Comparison of ENCODE assay signal across 9 mouse cellular contexts in genomic region chr7:102442432-102442831, GRCm38 (mm10). TPM values are rescaled to one million over a fixed set of nuclear protein-coding genes. Genes with fewer than 3 reads are reported as not detected.
DNase-seq lines count a peak whose midpoint lies in the region; ATAC-seq and TF ChIP-seq lines count a peak whose summit lies in the region.
"Had no signal": no experiment of that assay in that cellular context is flagged by ENCODE, and none has a peak within 500 bp of the region (broad histone marks: within the 10 kb centered on the region; RNA-seq: fewer than 3 reads in every experiment).

No protein-coding gene starts in this region.

- H3K4me2 ChIP-seq in heart, embryonic 14.5 days (ENCODE audit: low read length) = peak overlapping the region; percentile 65
- H3K4me2 ChIP-seq in forebrain, embryonic 13.5 days = peak overlapping the region; percentile 60
- peak overlapping the region; percentile 81 for H3K4me2 ChIP-seq in liver, embryonic 15.5 days

- TF ChIP-seq CTCF in ES-Bruce4 (IDR thresholded peaks at IDR 0.05; ENCODE audit: low read depth, low read length) = no peak

- DNase-seq in heart, adult 9 months (ENCODE audit: low spot score in 2 of 2) = no peak
- no peak for DNase-seq in frontal cortex, adult 2 months (ENCODE audit: extremely low spot score in 1 of 2, low spot score in 1 of 2)
- DNase-seq in spleen, adult 18-20 months = no peak

- H3K27ac ChIP-seq in heart, embryonic 14.5 days (replicated peaks in 1 of 2; ENCODE audit: control insufficient read depth in 1 of 2, insufficient read depth in 1 of 2, low read depth in 2 of 2, low read length in 2 of 2) = peak overlapping the region; percentile 85 to 95
- no peak overlapping the region for H3K27ac ChIP-seq in ES-Bruce4 (ENCODE audit: insufficient read depth, low read length)
- H3K27ac ChIP-seq in forebrain, embryonic 13.5 days = peak overlapping the region; percentile 74; the same call in 1 of the 2 replicates
- peak overlapping the region; percentile 94 for H3K27ac ChIP-seq in liver, embryonic 15.5 days (replicated peaks)

- no peak for ATAC-seq in heart, embryonic 14.5 days (ENCODE audit: insufficient number of reproducible peaks, insufficient read depth, low FRiP score, low read depth)
- no peak for ATAC-seq in forebrain, embryonic 13.5 days
- ATAC-seq in liver, embryonic 15.5 days (ENCODE audit: insufficient read depth) = no peak
- ATAC-seq in monocyte, adult 5-6 weeks (replicated peaks; ENCODE audit: insufficient number of reproducible peaks, low FRiP score, low TSS enrichment, poor library complexity, severe bottlenecking) = no peak

- 4% methylated on average over 4 of the region's 4 CpGs for WGBS in heart, embryonic 14.5 days
- WGBS in forebrain, embryonic 13.5 days = 0% methylated on average over 4 of the region's 4 CpGs
- 1% methylated on average over 4 of the region's 4 CpGs for WGBS in liver, embryonic 15.5 days (ENCODE audit: insufficient replicate concordance)

- TF ChIP-seq POLR2A in ES-Bruce4 (IDR thresholded peaks at IDR 0.05; ENCODE audit: insufficient read depth, low read length) = no peak

- H3K36me3 ChIP-seq in heart, embryonic 14.5 days (ENCODE audit: control insufficient read depth, insufficient read depth, low read length) = peaks cover 31% of the 10 kb centered on the region
- H3K36me3 ChIP-seq in ES-Bruce4 (ENCODE audit: control insufficient read depth, insufficient read depth, low read length, poor library complexity, severe bottlenecking) = peaks cover 27% of the 10 kb centered on the region
- H3K36me3 ChIP-seq in forebrain, embryonic 13.5 days (ENCODE audit: poor library complexity, severe bottlenecking) = peaks cover 28% of the 10 kb centered on the region
- H3K36me3 ChIP-seq in liver, embryonic 15.5 days (replicated peaks) = peaks cover 37% of the 10 kb centered on the region

- peaks cover 0 to 17% of the 10 kb centered on the region in 2 experiments; a peak in 2 of 4 replicates for H3K4me1 ChIP-seq in heart, embryonic 14.5 days (ENCODE audit: control insufficient read depth in 2 of 2, insufficient read depth in 2 of 2, low read length in 2 of 2)
- no peaks in the 10 kb centered on the region for H3K4me1 ChIP-seq in ES-Bruce4 (ENCODE audit: control insufficient read depth, insufficient read depth, low read length)
- peaks cover 24% of the 10 kb centered on the region for H3K4me1 ChIP-seq in forebrain, embryonic 13.5 days
- H3K4me1 ChIP-seq in liver, embryonic 15.5 days (replicated peaks) = peaks cover 28% of the 10 kb centered on the region

- peak overlapping the region; percentile 71 to 98 for H3K4me3 ChIP-seq in heart, embryonic 14.5 days (ENCODE audit: control insufficient read depth in 1 of 2, insufficient read depth in 1 of 2, low read depth in 1 of 2, low read length in 2 of 2)
- H3K4me3 ChIP-seq in ES-Bruce4 (ENCODE audit: low read depth, low read length) = peak overlapping the region; percentile 90
- H3K4me3 ChIP-seq in forebrain, embryonic 13.5 days = peak overlapping the region; percentile 75
- H3K4me3 ChIP-seq in liver, embryonic 15.5 days (replicated peaks) = peak overlapping the region; percentile 94

- H3K9ac ChIP-seq in heart, embryonic 14.5 days (ENCODE audit: low read length) = peak overlapping the region; percentile 85
- peak overlapping the region; percentile 87 for H3K9ac ChIP-seq in ES-Bruce4 (ENCODE audit: low read depth, poor library complexity, severe bottlenecking)
- H3K9ac ChIP-seq in forebrain, embryonic 13.5 days = peak overlapping the region; percentile 85
- peak overlapping the region; percentile 96 for H3K9ac ChIP-seq in liver, embryonic 15.5 days

- no peaks in the 10 kb centered on the region for H3K27me3 ChIP-seq in heart, embryonic 14.5 days (ENCODE audit: control insufficient read depth, insufficient read depth, low read length)
- H3K27me3 ChIP-seq in ES-Bruce4 (ENCODE audit: control insufficient read depth, insufficient read depth, low read length, poor library complexity, severe bottlenecking) = no peaks in the 10 kb centered on the region
- H3K27me3 ChIP-seq in forebrain, embryonic 13.5 days = peaks cover 3% of the 10 kb centered on the region; the same call in 1 of the 2 replicates
- peaks cover 4% of the 10 kb centered on the region; the same call in 1 of the 2 replicates for H3K27me3 ChIP-seq in liver, embryonic 15.5 days

- H3K9me3 ChIP-seq in heart, embryonic 14.5 days (ENCODE audit: control insufficient read depth, low read length) = no peaks in the 10 kb centered on the region
- no peaks in the 10 kb centered on the region for H3K9me3 ChIP-seq in ES-Bruce4 (replicated peaks; ENCODE audit: control insufficient read depth, insufficient read depth, low read length, poor library complexity, severe bottlenecking)
- H3K9me3 ChIP-seq in forebrain, embryonic 13.5 days (replicated peaks) = no peaks in the 10 kb centered on the region
- no peaks in the 10 kb centered on the region for H3K9me3 ChIP-seq in liver, embryonic 15.5 days (replicated peaks)

- TF ChIP-seq EP300 in ES-Bruce4 (IDR thresholded peaks at IDR 0.05; ENCODE audit: insufficient read depth, low read depth, low read length) = no peak

RNA-seq across cellular contexts. Expression of gene Rrm1, which starts 0.9 kb away (rescaled TPM):
- polyA plus RNA-seq in heart, embryonic 14.5 days (2014; fragmentation: Nextera tagmentation; extraction: Ambion mirVana) = 119 TPM in 2 replicates
- polyA plus RNA-seq in ES-Bruce4 (2011; ENCODE audit: insufficient read depth, insufficient read length, low read depth, missing spikeins) = 157 and 167 TPM in 2 replicates
- polyA plus RNA-seq in forebrain, embryonic 13.5 days (2015; fragmentation: Nextera tagmentation; extraction: Ambion mirVana) = 151 and 171 TPM in 2 replicates
- 171 and 180 TPM in 2 replicates for polyA plus RNA-seq in liver, embryonic 15.5 days (2015; fragmentation: Nextera tagmentation; extraction: Ambion mirVana)
- polyA plus RNA-seq in frontal cortex, adult 2 months (2012; rRNA removed) = 12.6 and 16.6 TPM in 2 replicates
- 39.1 to 107 TPM (median 51.1 TPM) in 3 replicates for total RNA-seq in monocyte, adult 5-6 weeks (2017)

RNA-seq across cellular contexts. Expression of gene Olfr543, which starts 39.0 kb away (rescaled TPM):
- polyA plus RNA-seq in heart, embryonic 14.5 days (2014; fragmentation: Nextera tagmentation; extraction: Ambion mirVana) = 0.27 and 0.41 TPM in 2 replicates
- not detected in 2 replicates for polyA plus RNA-seq in ES-Bruce4 (2011; ENCODE audit: insufficient read depth, insufficient read length, low read depth, missing spikeins)
- 0.82 and 0.89 TPM in 2 replicates for polyA plus RNA-seq in forebrain, embryonic 13.5 days (2015; fragmentation: Nextera tagmentation; extraction: Ambion mirVana)
- 0.23 and 0.46 TPM in 2 replicates for polyA plus RNA-seq in liver, embryonic 15.5 days (2015; fragmentation: Nextera tagmentation; extraction: Ambion mirVana)
- polyA plus RNA-seq in frontal cortex, adult 2 months (2012; rRNA removed) = 0.08 TPM in 1 of 2 replicates, not detected in the other
- total RNA-seq in monocyte, adult 5-6 weeks (2017) = not detected in 3 replicates
- total RNA-seq: granulocyte monocyte progenitor cell, adult 5-6 weeks had no signal

RNA-seq across cellular contexts. Expression of gene Olfr544, which starts 45.7 kb away (rescaled TPM):
- polyA plus RNA-seq in heart, embryonic 14.5 days (2014; fragmentation: Nextera tagmentation; extraction: Ambion mirVana) = 0.12 and 0.13 TPM in 2 replicates
- polyA plus RNA-seq in ES-Bruce4 (2011; ENCODE audit: insufficient read depth, insufficient read length, low read depth, missing spikeins) = not detected in 2 replicates
- polyA plus RNA-seq in forebrain, embryonic 13.5 days (2015; fragmentation: Nextera tagmentation; extraction: Ambion mirVana) = 0.16 and 0.30 TPM in 2 replicates
- 0.07 TPM in 2 replicates for polyA plus RNA-seq in liver, embryonic 15.5 days (2015; fragmentation: Nextera tagmentation; extraction: Ambion mirVana)
- polyA plus RNA-seq in frontal cortex, adult 2 months (2012; rRNA removed) = not detected in 2 replicates
- total RNA-seq in monocyte, adult 5-6 weeks (2017) = not detected in 3 replicates
- total RNA-seq: granulocyte monocyte progenitor cell, adult 5-6 weeks had no signal

RNA-seq across cellular contexts. Expression of gene Olfr545, which starts 56.9 kb away (rescaled TPM):
- polyA plus RNA-seq in heart, embryonic 14.5 days (2014; fragmentation: Nextera tagmentation; extraction: Ambion mirVana) = not detected in 2 replicates
- polyA plus RNA-seq in ES-Bruce4 (2011; ENCODE audit: insufficient read depth, insufficient read length, low read depth, missing spikeins) = not detected in 2 replicates
- polyA plus RNA-seq in forebrain, embryonic 13.5 days (2015; fragmentation: Nextera tagmentation; extraction: Ambion mirVana) = 0.21 and 0.30 TPM in 2 replicates
- polyA plus RNA-seq in liver, embryonic 15.5 days (2015; fragmentation: Nextera tagmentation; extraction: Ambion mirVana) = not detected in 2 replicates
- 0.10 TPM in 1 of 2 replicates, not detected in the other for polyA plus RNA-seq in frontal cortex, adult 2 months (2012; rRNA removed)
- not detected in 3 replicates for total RNA-seq in monocyte, adult 5-6 weeks (2017)
- total RNA-seq: granulocyte monocyte progenitor cell, adult 5-6 weeks had no signal
